Mouse (Mus musculus): ENCODE measurements around the gene Olfr424. TPM values are rescaled to one million over a fixed set of nuclear protein-coding genes. Genes with fewer than 3 reads are reported as not detected.

Olfr424 gene
- not detected in 2 replicates for polyA plus RNA-seq (2016; fragmentation: Nextera tagmentation; extraction: Ambion mirVana)

DNA sequence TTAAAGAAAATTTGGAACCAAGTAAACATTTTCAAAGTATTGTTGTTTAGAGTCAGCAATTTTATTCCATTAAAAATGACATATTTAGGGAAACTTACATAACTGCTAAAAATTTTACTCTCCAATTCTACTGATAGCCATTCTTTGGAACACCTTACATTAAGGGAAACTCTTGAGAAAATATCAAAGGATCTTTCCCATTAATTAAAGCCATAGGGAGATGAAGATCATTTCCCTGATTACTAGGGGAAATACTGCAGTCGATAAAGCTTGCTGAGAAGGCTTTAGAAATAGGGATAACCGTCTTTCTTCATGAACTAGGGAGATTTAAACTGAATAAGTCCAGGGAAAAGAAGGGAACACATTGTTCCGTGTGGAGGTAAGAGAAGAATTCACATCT, at the start of gene Olfr424:
Gene Olfr424 (plus strand): TSS at position 301 of the 400 bp plus-strand sequence.
- 74% methylated on average over 3 of the region's 3 CpGs for WGBS
- Histone ChIP-seq H3K9me3 (replicated peaks) (no peaks in the 10 kb centered on the region), H3K27me3 (ENCODE audit: low read depth, poor library complexity, severe bottlenecking) (no peaks in the 10 kb centered on the region), H3K27ac (replicated peaks) (no peak within 1 kb of the TSS), H3K4me1 (no peaks in the 10 kb centered on the region), H3K36me3 (no peaks in the 10 kb centered on the region), H3K4me3 (no peak within 1 kb of the TSS)
- DNase-seq (ENCODE audit: low spot score): no peak

DNA sequence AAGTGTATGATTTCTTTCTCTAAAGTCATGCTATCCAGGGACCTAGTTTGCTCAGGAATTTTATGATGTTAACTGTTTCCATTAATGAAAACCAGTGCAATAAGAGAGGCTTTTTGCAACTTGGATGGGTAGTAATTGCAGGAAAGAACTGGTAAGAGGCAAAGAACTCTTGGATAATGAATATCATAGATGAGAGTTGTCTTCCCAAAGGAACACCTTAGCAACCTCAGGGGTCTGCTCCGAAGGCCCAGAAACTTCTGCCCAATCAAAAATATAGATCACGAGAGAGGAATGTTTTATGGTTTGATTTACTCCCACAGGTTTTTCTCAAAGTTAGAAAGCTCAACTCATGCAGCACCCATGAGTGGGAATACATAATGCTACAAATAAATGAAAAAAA, 47.3 kb upstream of the Olfr424 start, which contains the start of gene Olfr429:
Gene Olfr429 (plus strand): TSS at position 301 of the 400 bp plus-strand sequence.
- DNase-seq (ENCODE audit: low spot score): no peak
- no peaks in the 10 kb centered on the region for H3K27me3 ChIP-seq (ENCODE audit: low read depth, poor library complexity, severe bottlenecking)
- no peaks in the 10 kb centered on the region for H3K36me3 ChIP-seq
- 95% methylated on average over 2 of the region's 2 CpGs for WGBS
- no peak within 1 kb of the TSS for H3K4me3 ChIP-seq
- no peaks in the 10 kb centered on the region for H3K9me3 ChIP-seq (replicated peaks)
- no peak within 1 kb of the TSS for H3K27ac ChIP-seq (replicated peaks)
- no peaks in the 10 kb centered on the region for H3K4me1 ChIP-seq

DNA sequence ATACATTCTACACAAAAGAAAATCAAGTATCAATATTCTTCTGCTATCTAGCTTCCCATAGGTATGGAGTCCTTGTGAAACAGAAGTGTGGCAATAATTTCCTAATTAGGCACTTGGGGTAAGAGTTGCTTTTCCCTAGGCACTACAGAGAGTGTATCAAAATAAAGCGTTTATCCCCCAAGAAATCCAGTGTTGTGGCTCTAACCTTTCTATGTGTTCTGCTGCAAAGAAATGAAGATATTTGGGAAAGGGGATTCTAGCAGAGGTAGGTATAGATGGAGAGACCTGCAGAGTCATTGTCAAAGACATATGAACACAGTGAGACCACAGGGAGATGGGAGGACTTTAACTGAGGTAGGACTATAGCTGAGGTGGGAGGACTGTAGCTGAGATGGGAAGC, 34.7 kb upstream of the Olfr424 start, which contains the start of gene Olfr427:
Gene Olfr427 (plus strand): TSS at position 301 of the 400 bp plus-strand sequence.
- H3K9me3 ChIP-seq (replicated peaks): no peaks in the 10 kb centered on the region
- no peak within 1 kb of the TSS for H3K27ac ChIP-seq (replicated peaks)
- H3K27me3 ChIP-seq (ENCODE audit: low read depth, poor library complexity, severe bottlenecking): no peaks in the 10 kb centered on the region
- H3K4me1 ChIP-seq: no peaks in the 10 kb centered on the region
- DNase-seq (ENCODE audit: low spot score): no peak
- H3K4me3 ChIP-seq: no peak within 1 kb of the TSS
- H3K36me3 ChIP-seq: no peaks in the 10 kb centered on the region
- WGBS: 92% methylated on average over 1 of the region's 1 CpGs

DNA sequence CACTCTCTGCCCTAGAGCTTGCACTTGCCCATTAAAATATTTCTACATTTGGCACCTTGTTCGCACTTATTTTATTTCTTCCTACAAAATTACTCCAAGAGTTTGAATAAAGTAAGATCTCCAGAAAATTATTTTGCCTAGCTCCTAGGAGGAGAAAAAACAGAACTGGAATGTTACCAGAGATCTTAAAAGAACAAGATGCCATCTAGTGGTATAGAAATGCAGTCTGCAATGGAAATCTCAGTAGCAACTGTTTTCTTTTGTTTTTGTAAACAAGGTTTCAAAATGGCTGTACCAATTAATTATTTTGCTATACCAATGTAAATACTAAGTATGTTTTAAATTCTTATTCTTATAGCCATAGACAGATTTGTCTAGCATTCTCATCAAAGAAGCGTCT, 27.6 kb upstream of the Olfr424 start:
- 57% methylated on average over 2 of the region's 2 CpGs for WGBS
- no peaks in the 10 kb centered on the region for H3K9me3 ChIP-seq (replicated peaks)
- no peaks in the 10 kb centered on the region for H3K36me3 ChIP-seq
- no peak for DNase-seq (ENCODE audit: low spot score)
- no peaks in the 10 kb centered on the region for H3K4me1 ChIP-seq
- H3K27me3 ChIP-seq (ENCODE audit: low read depth, poor library complexity, severe bottlenecking): no peaks in the 10 kb centered on the region
- no peak overlapping the region for H3K27ac ChIP-seq (replicated peaks)
- no peak overlapping the region for H3K4me3 ChIP-seq

DNA sequence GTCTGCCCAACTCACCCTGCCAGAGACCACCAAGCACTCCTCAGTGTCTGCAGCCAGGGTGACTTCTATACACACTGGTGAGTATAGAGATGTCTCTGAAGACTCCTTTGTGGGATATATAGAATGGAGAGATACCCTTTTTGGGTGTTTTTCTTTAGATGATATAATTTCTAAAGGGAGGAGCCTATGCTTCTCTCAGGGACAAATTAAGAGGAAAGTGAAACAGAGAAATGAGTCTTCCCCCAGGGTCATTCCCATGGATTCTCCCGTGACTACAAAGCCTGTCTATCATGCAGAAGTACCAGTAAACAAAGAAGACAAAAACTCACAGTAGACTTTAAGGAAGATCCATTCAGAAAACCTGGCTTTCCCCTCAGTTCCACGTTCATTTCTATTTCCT, 10.3 kb upstream of the Olfr424 start, which contains the start of gene Olfr231:
Gene Olfr231 (minus strand): TSS at position 101 of the 400 bp plus-strand sequence.
- no peaks in the 10 kb centered on the region for H3K4me1 ChIP-seq
- WGBS: 53% methylated on average over 2 of the region's 2 CpGs
- DNase-seq (ENCODE audit: low spot score): no peak
- no peaks in the 10 kb centered on the region for H3K36me3 ChIP-seq
- H3K27me3 ChIP-seq (ENCODE audit: low read depth, poor library complexity, severe bottlenecking): no peaks in the 10 kb centered on the region
- no peaks in the 10 kb centered on the region for H3K9me3 ChIP-seq (replicated peaks)
- H3K4me3 ChIP-seq: no peak within 1 kb of the TSS
- H3K27ac ChIP-seq (replicated peaks): no peak within 1 kb of the TSS

DNA sequence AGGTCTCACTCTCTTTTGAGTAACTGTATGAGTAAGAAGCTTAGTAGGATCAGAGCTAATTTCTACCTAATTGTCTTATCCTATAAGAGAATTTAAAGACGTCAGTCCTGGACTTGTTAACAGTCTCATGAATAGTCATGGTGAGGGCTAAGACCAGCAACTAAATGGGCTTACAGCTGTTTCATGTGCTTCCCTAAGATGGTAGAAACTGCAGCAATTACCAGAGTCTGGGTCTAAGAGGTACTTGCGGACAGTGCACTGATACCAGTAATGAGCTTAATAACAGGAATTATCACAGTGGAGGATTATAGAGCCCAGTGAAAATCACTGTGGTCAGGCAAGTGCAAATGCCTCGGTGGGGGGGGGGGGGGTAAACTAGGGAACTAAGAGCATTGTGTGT, 682 bp downstream of the Olfr424 start:
- no peaks in the 10 kb centered on the region for H3K9me3 ChIP-seq (replicated peaks)
- no peaks in the 10 kb centered on the region for H3K36me3 ChIP-seq
- H3K4me3 ChIP-seq: no peak overlapping the region
- no peak for DNase-seq (ENCODE audit: low spot score)
- no peaks in the 10 kb centered on the region for H3K27me3 ChIP-seq (ENCODE audit: low read depth, poor library complexity, severe bottlenecking)
- no peaks in the 10 kb centered on the region for H3K4me1 ChIP-seq
- 56% methylated on average over 3 of the region's 3 CpGs for WGBS
- H3K27ac ChIP-seq (replicated peaks): no peak overlapping the region

DNA sequence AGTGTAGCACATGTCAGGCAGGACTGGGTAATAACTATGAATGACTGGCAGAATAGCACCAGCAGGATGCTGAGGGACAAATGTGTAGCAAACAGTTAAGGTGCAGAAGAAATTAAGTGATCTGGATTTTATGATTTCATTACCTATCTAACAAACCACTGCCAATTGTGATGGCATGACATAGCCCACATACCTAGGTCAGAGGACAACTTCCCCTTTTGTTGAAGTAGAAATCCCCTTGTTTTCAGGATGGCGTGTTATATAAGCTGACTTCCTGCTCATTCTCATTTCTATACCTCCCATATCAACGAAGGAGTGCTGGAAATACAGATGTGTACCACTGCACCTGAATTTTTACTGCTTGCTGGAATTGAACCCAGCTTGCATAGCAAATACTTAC, 10.1 kb downstream of the Olfr424 start:
- Histone ChIP-seq H3K27ac (replicated peaks) (no peak overlapping the region), H3K36me3 (no peaks in the 10 kb centered on the region), H3K4me3 (no peak overlapping the region), H3K9me3 (replicated peaks) (no peaks in the 10 kb centered on the region), H3K4me1 (no peaks in the 10 kb centered on the region), H3K27me3 (ENCODE audit: low read depth, poor library complexity, severe bottlenecking) (no peaks in the 10 kb centered on the region)
- no peak for DNase-seq (ENCODE audit: low spot score)
- 73% methylated on average over 2 of the region's 2 CpGs for WGBS

DNA sequence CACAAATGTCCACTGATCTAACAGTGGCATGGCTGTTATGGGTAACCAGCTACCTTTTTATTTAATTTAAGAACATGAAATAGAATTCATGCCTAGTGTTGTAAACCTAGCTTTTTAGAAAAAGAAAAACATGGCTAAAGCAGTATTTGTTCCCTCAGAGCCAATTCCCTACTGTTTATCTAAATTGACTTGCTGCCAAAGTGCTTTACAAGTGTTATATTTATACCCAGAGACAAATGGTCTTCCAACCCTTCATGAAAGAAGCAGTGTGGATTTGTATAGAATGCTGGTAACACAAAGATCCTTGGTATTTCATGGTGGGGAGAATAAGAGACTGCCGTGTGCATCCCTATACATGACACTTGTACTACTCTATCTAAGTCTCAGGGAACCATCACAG, 15.4 kb downstream of the Olfr424 start:
- Histone ChIP-seq H3K4me1 (no peaks in the 10 kb centered on the region), H3K27ac (replicated peaks) (no peak overlapping the region), H3K27me3 (ENCODE audit: low read depth, poor library complexity, severe bottlenecking) (no peaks in the 10 kb centered on the region), H3K9me3 (replicated peaks) (no peaks in the 10 kb centered on the region), H3K36me3 (no peaks in the 10 kb centered on the region), H3K4me3 (no peak overlapping the region)
- 98% methylated on average over 1 of the region's 1 CpGs for WGBS
- DNase-seq (ENCODE audit: low spot score): no peak

DNA sequence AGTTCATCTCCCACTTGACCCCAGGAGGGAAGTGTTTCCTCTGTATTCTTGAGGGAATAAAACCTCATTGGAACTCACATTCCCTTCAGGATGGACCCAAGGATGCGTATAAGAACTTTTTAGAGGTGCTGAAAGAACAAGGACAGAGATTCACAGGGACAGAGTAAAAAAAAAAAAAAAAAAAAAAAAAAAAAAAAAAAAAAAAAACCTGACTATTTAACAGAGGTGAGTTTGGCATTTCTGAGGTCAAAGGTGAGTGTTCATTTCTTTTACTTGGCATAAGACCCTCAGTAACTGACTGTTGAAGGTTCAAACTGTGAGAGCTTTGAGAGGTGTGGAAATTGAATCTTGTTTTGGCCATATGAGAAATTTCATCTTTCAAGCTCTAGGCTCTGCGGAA, 18.0 kb downstream of the Olfr424 start:
- no peaks in the 10 kb centered on the region for H3K36me3 ChIP-seq
- H3K9me3 ChIP-seq (replicated peaks): no peaks in the 10 kb centered on the region
- 80% methylated on average over 2 of the region's 2 CpGs for WGBS
- H3K4me3 ChIP-seq: no peak overlapping the region
- DNase-seq (ENCODE audit: low spot score): no peak
- no peak overlapping the region for H3K27ac ChIP-seq (replicated peaks)
- H3K27me3 ChIP-seq (ENCODE audit: low read depth, poor library complexity, severe bottlenecking): no peaks in the 10 kb centered on the region
- H3K4me1 ChIP-seq: no peaks in the 10 kb centered on the region

DNA sequence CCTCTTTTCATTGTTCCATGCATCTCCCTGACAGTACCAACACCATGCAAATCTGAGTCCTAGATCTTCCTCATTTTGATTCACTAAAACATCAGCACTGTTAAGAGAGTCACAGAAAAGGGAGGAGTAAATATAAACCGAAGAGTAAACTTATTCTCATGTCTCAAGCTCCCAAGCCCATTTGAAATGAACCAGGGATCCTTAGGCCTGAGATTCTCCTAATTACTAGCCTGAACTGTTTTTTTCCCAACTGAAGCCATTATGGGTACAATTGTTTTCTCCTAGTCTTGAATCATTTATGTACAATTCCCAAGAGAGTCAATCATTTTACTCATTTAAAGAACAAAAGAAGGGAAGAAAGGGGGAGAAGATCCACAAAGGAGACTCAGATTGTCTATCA, 24.0 kb downstream of the Olfr424 start, which contains the start of gene Olfr420:
Gene Olfr420 (plus strand): TSS at position 301 of the 400 bp plus-strand sequence.
- Histone ChIP-seq H3K27me3 (ENCODE audit: low read depth, poor library complexity, severe bottlenecking) (no peaks in the 10 kb centered on the region), H3K4me3 (no peak within 1 kb of the TSS), H3K9me3 (replicated peaks) (no peaks in the 10 kb centered on the region), H3K36me3 (no peaks in the 10 kb centered on the region), H3K27ac (replicated peaks) (no peak within 1 kb of the TSS), H3K4me1 (no peaks in the 10 kb centered on the region)
- DNase-seq (ENCODE audit: low spot score): no peak
- 94% methylated on average over 1 of the region's 1 CpGs for WGBS

DNA sequence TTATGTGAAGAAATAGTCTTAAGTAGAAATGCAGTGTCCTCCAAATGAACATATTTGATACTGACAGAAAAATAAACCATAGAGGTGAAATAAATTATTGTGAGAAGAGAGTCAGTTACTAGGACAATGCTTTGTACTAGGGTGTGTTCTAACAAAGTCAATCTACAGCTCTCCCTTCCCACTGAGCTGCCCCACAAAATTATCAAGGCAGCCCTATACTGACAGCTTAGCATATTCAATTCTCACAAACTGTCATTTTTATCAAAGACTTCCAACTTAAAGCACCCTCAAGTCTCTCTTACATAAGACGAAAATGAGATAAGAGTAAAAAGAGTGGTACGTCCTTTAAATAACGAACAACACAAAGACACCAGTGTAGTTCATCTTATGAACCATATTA, 26.3 kb downstream of the Olfr424 start:
- Histone ChIP-seq H3K9me3 (replicated peaks) (no peaks in the 10 kb centered on the region), H3K27me3 (ENCODE audit: low read depth, poor library complexity, severe bottlenecking) (no peaks in the 10 kb centered on the region), H3K27ac (replicated peaks) (no peak overlapping the region), H3K36me3 (no peaks in the 10 kb centered on the region), H3K4me1 (no peaks in the 10 kb centered on the region), H3K4me3 (no peak overlapping the region)
- WGBS: 89% methylated on average over 3 of the region's 3 CpGs
- DNase-seq (ENCODE audit: low spot score): no peak

DNA sequence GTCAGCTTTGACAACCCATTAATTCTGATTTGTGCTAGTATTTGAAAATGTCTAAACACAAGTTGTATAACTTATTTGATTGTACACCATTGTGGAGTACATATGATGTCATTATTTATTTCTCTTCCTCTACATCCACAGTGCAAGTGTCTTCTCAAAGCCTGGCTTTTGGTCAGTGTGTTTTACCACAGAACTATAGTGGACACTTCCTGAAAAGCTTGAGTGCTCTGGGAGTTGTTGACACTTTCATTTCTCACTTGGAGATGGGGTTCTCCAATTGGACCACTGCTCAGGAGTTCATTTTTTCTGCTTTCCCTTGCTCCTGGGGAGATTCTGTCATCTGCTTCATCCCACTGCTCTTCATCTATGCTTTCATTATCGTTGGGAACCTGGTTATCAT, 27.2 kb downstream of the Olfr424 start:
- Histone ChIP-seq H3K9me3 (replicated peaks) (no peaks in the 10 kb centered on the region), H3K36me3 (no peaks in the 10 kb centered on the region), H3K27ac (replicated peaks) (no peak overlapping the region), H3K27me3 (ENCODE audit: low read depth, poor library complexity, severe bottlenecking) (no peaks in the 10 kb centered on the region), H3K4me3 (no peak overlapping the region), H3K4me1 (no peaks in the 10 kb centered on the region)
- DNase-seq (ENCODE audit: low spot score): no peak
- WGBS: 73% methylated on average over 1 of the region's 1 CpGs

DNA sequence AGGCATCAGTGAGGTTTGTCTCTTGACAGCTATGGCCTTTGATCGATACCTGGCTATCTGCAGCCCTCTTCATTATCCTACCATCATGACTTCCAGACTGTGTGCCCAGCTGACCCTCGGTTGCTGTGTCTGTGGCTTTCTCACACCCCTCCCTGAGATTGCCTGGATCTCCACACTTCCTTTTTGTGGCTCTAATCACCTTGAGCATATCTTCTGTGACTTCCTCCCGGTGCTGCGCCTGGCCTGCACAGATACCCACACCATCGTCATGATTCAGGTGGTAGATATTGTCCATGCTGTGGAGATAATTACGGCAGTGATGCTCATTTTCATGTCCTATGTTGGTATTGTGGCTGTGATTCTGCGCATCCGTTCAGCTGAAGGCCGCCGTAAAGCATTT, 27.8 kb downstream of the Olfr424 start:
- 91% methylated on average over 10 of the region's 10 CpGs for WGBS

DNA sequence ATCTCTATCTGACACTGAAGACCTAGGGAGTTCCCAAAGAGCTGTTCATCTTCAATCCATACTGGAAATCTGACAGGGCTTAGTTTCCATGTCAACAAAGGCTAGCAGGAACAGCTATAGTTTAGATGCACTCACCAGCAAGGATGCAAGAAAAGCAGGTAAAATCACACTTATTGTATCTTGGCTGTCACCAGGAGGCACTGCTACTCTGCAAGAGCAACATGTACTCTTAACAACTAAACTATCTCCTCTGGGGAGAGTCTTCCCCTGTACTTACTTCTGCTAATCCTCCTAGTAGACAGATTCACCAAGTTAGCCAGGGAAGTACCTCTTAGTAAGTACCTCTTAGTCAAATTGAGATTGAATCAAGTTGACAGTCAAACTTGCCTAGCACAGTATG, 37.7 kb downstream of the Olfr424 start:
- no peaks in the 10 kb centered on the region for H3K36me3 ChIP-seq
- no peaks in the 10 kb centered on the region; the same call in 1 of the 2 replicates for H3K4me1 ChIP-seq
- no peaks in the 10 kb centered on the region for H3K27me3 ChIP-seq (ENCODE audit: low read depth, poor library complexity, severe bottlenecking)
- no peak for DNase-seq (ENCODE audit: low spot score)
- H3K9me3 ChIP-seq (replicated peaks): no peaks in the 10 kb centered on the region
- H3K4me3 ChIP-seq: no peak overlapping the region
- no peak overlapping the region for H3K27ac ChIP-seq (replicated peaks)

More for the DNA sequence above, 27.8 kb downstream of the Olfr424 start:
- Histone ChIP-seq H3K27me3 (ENCODE audit: low read depth, poor library complexity, severe bottlenecking) (no peaks in the 10 kb centered on the region), H3K4me3 (no peak overlapping the region), H3K36me3 (no peaks in the 10 kb centered on the region), H3K27ac (replicated peaks) (no peak overlapping the region), H3K9me3 (replicated peaks) (no peaks in the 10 kb centered on the region), H3K4me1 (no peaks in the 10 kb centered on the region)
- no peak for DNase-seq (ENCODE audit: low spot score)

All from midbrain, embryonic 10.5 days (tissue).